Mouse (Mus musculus) thymus, postnatal 4 days (tissue): ENCODE data around the gene Zfp652.

Experiments
- DNase-seq: peaks from one replicate; pipeline ENCODE4 v3.0.0; 2021

Gene Zfp652

GRCm38 (mm10) chr11:95833006-95833570 lies 120.6 kb downstream of the Zfp652 start:
- peak; percentile 74 for DNase-seq

GRCm38 (mm10) chr11:95833631-95834142 lies 121.2 kb downstream of the Zfp652 start:
- peak; percentile 76 for DNase-seq

GRCm38 (mm10) chr11:95834143-95834667 lies 121.7 kb downstream of the Zfp652 start:
- DNase-seq = peak; percentile 91

- DNase-seq = peak; percentile 67
These were observed 122.6 kb downstream of the Zfp652 start for GRCm38 (mm10) chr11:95834742-95835710.

- DNase-seq = no peak
These were observed 123.4 kb downstream of the Zfp652 start for GRCm38 (mm10) chr11:95835832-95836231.

GRCm38 (mm10) chr11:95836433-95836832 lies 124.0 kb downstream of the Zfp652 start:
- DNase-seq = no peak

- DNase-seq = peak; percentile 34
These were observed 124.6 kb downstream of the Zfp652 start, which contains the start of gene Gngt2 for GRCm38 (mm10) chr11:95837059-95837458. Gene Gngt2, plus strand, starts transcription at chr11:95837216.

GRCm38 (mm10) chr11:95838598-95838997 lies 126.1 kb downstream of the Zfp652 start:
- peak; percentile 27 for DNase-seq

GRCm38 (mm10) chr11:95838999-95839868 lies 126.8 kb downstream of the Zfp652 start:
- DNase-seq = peak; percentile 45

GRCm38 (mm10) chr11:95840694-95841497 lies 128.4 kb downstream of the Zfp652 start:
- DNase-seq = no peak

- DNase-seq = peak; percentile 53
These were observed 129.0 kb downstream of the Zfp652 start for GRCm38 (mm10) chr11:95841498-95841830.

GRCm38 (mm10) chr11:95842074-95842681 lies 129.7 kb downstream of the Zfp652 start, which contains the start of gene Abi3:
Gene Abi3, minus strand, starts transcription at chr11:95842476.
- peak; percentile 86 for DNase-seq

- DNase-seq = peak; percentile 41
These were observed 130.5 kb downstream of the Zfp652 start for GRCm38 (mm10) chr11:95842953-95843352.

GRCm38 (mm10) chr11:95843421-95843950 lies 131.0 kb downstream of the Zfp652 start:
- DNase-seq = no peak

- DNase-seq = no peak
These were observed 132.5 kb downstream of the Zfp652 start for GRCm38 (mm10) chr11:95844935-95845334.

- DNase-seq = no peak
These were observed 138.4 kb downstream of the Zfp652 start for GRCm38 (mm10) chr11:95850898-95851297.

GRCm38 (mm10) chr11:95853684-95854083 lies 141.2 kb downstream of the Zfp652 start:
- peak; percentile 88 for DNase-seq

- no peak for DNase-seq
These were observed 144.8 kb downstream of the Zfp652 start for GRCm38 (mm10) chr11:95857306-95857705.

- no peak for DNase-seq
These were observed 145.4 kb downstream of the Zfp652 start for GRCm38 (mm10) chr11:95857716-95858527.
